8 mouse cellular contexts compared by ENCODE assay signal in genomic region chr9:119402253-119403235, GRCm38 (mm10). TPM values are rescaled to one million over a fixed set of nuclear protein-coding genes. Genes with fewer than 3 reads are reported as not detected.
DNase-seq lines count a peak whose midpoint lies in the region; ATAC-seq lines count a peak whose summit lies in the region.

No protein-coding gene starts in this region.

- ATAC-seq in kidney, embryonic 15.5 days (replicated peaks; ENCODE audit: low FRiP score), result no peak; the same call in 1 of the 2 replicates
- ATAC-seq in liver, embryonic 13.5 days (ENCODE audit: low read depth), result peak; percentile 36; the same call in 1 of the 2 replicates
- peak; percentile 58 for ATAC-seq in neural tube, embryonic 12.5 days (ENCODE audit: low FRiP score, low read depth)

- H3K9me3 ChIP-seq in embryonic facial prominence, embryonic 10.5 days, result no peaks in the 10 kb centered on the region
- no peaks in the 10 kb centered on the region for H3K9me3 ChIP-seq in heart, embryonic 10.5 days
- no peaks in the 10 kb centered on the region for H3K9me3 ChIP-seq in kidney, embryonic 15.5 days (replicated peaks)
- H3K9me3 ChIP-seq in liver, embryonic 13.5 days (replicated peaks), result no peaks in the 10 kb centered on the region
- no peaks in the 10 kb centered on the region for H3K9me3 ChIP-seq in neural tube, embryonic 12.5 days

- peaks cover 30% of the 10 kb centered on the region for H3K36me3 ChIP-seq in embryonic facial prominence, embryonic 10.5 days (replicated peaks)
- H3K36me3 ChIP-seq in heart, embryonic 10.5 days, result peaks cover 13% of the 10 kb centered on the region; the same call in 1 of the 2 replicates
- no peaks in the 10 kb centered on the region for H3K36me3 ChIP-seq in kidney, embryonic 15.5 days
- no peaks in the 10 kb centered on the region for H3K36me3 ChIP-seq in liver, embryonic 13.5 days
- peaks cover 7% of the 10 kb centered on the region for H3K36me3 ChIP-seq in neural tube, embryonic 12.5 days

- no peaks in the 10 kb centered on the region for H3K27me3 ChIP-seq in embryonic facial prominence, embryonic 10.5 days (replicated peaks; ENCODE audit: low read depth, poor library complexity, severe bottlenecking)
- no peaks in the 10 kb centered on the region for H3K27me3 ChIP-seq in heart, embryonic 10.5 days (ENCODE audit: insufficient read depth, poor library complexity, severe bottlenecking)
- no peaks in the 10 kb centered on the region for H3K27me3 ChIP-seq in kidney, embryonic 15.5 days
- H3K27me3 ChIP-seq in liver, embryonic 13.5 days, result peaks cover 47% of the 10 kb centered on the region
- H3K27me3 ChIP-seq in neural tube, embryonic 12.5 days (replicated peaks), result no peaks in the 10 kb centered on the region

- H3K4me2 ChIP-seq in kidney, embryonic 15.5 days, result peak overlapping the region; percentile 96
- peak overlapping the region; percentile 81 for H3K4me2 ChIP-seq in liver, embryonic 13.5 days
- H3K4me2 ChIP-seq in neural tube, embryonic 12.5 days (replicated peaks), result peak overlapping the region; percentile 65

- under 1% methylated on average over 127 of the region's 127 CpGs for WGBS in embryonic facial prominence, embryonic 10.5 days
- WGBS in heart, embryonic 10.5 days, result under 1% methylated on average over 105 of the region's 127 CpGs
- WGBS in kidney, embryonic 15.5 days, result under 1% methylated on average over 116 of the region's 127 CpGs
- WGBS in liver, embryonic 13.5 days (ENCODE audit: insufficient replicate concordance), result under 1% methylated on average over 125 of the region's 127 CpGs
- under 1% methylated on average over 127 of the region's 127 CpGs for WGBS in neural tube, embryonic 12.5 days

- peak overlapping the region; percentile 91 for H3K4me3 ChIP-seq in embryonic facial prominence, embryonic 10.5 days
- peak overlapping the region; percentile 93 for H3K4me3 ChIP-seq in heart, embryonic 10.5 days
- peak overlapping the region; percentile 68 for H3K4me3 ChIP-seq in kidney, embryonic 15.5 days (replicated peaks)
- H3K4me3 ChIP-seq in liver, embryonic 13.5 days (replicated peaks), result peak overlapping the region; percentile 69
- peak overlapping the region; percentile 95 for H3K4me3 ChIP-seq in neural tube, embryonic 12.5 days

- peak overlapping the region; percentile 95 for H3K9ac ChIP-seq in kidney, embryonic 15.5 days
- H3K9ac ChIP-seq in liver, embryonic 13.5 days, result peak overlapping the region; percentile 77
- H3K9ac ChIP-seq in neural tube, embryonic 12.5 days, result peak overlapping the region; percentile 99

- H3K4me1 ChIP-seq in embryonic facial prominence, embryonic 10.5 days, result peaks cover 40% of the 10 kb centered on the region
- H3K4me1 ChIP-seq in heart, embryonic 10.5 days, result peaks cover 44% of the 10 kb centered on the region
- H3K4me1 ChIP-seq in kidney, embryonic 15.5 days, result peaks cover 46% of the 10 kb centered on the region
- H3K4me1 ChIP-seq in liver, embryonic 13.5 days (replicated peaks), result peaks cover 34% of the 10 kb centered on the region
- H3K4me1 ChIP-seq in neural tube, embryonic 12.5 days, result peaks cover 39% of the 10 kb centered on the region

- peak overlapping the region; percentile 100 for H3K27ac ChIP-seq in embryonic facial prominence, embryonic 10.5 days (replicated peaks)
- H3K27ac ChIP-seq in heart, embryonic 10.5 days, result peak overlapping the region; percentile 99
- peak overlapping the region; percentile 98 for H3K27ac ChIP-seq in kidney, embryonic 15.5 days
- H3K27ac ChIP-seq in liver, embryonic 13.5 days, result peak overlapping the region; percentile 78
- H3K27ac ChIP-seq in neural tube, embryonic 12.5 days, result peak overlapping the region; percentile 98

- peak; percentile 20 to 29 for DNase-seq in spleen, postnatal 10 days (ENCODE audit: low spot score in 2 of 2)
- no peak for DNase-seq in spleen, adult 12 weeks (ENCODE audit: low spot score)
- DNase-seq in embryonic facial prominence, embryonic 10.5 days (ENCODE audit: low spot score), result peak; percentile 73
- peak; percentile 81 for DNase-seq in heart, embryonic 10.5 days (ENCODE audit: low spot score)
- peak; percentile 20 for DNase-seq in liver, embryonic 13.5 days
- peak; percentile 59 for DNase-seq in thymus, postnatal 0 days (ENCODE audit: low spot score)

RNA-seq across cellular contexts. Expression of gene Acvr2b, which starts 0.6 kb away (rescaled TPM):
- 78.6 and 85.6 TPM in 2 replicates for polyA plus RNA-seq in embryonic facial prominence, embryonic 10.5 days (2016; fragmentation: Nextera tagmentation; extraction: Ambion mirVana)
- 29.6 and 35.4 TPM in 2 replicates for polyA plus RNA-seq in heart, embryonic 10.5 days (2016; fragmentation: Nextera tagmentation; extraction: Ambion mirVana)
- 36.4 and 36.6 TPM in 2 replicates for polyA plus RNA-seq in kidney, embryonic 15.5 days (2015; fragmentation: Nextera tagmentation; extraction: Ambion mirVana)
- 1.8 and 2.1 TPM in 2 replicates for polyA plus RNA-seq in liver, embryonic 13.5 days (2015; fragmentation: Nextera tagmentation; extraction: Ambion mirVana)
- polyA plus RNA-seq in neural tube, embryonic 12.5 days (2016; fragmentation: Nextera tagmentation; extraction: Ambion mirVana), result 100 and 107 TPM in 2 replicates
- polyA plus RNA-seq in thymus, postnatal 0 days (2015; fragmentation: Nextera tagmentation; extraction: Ambion mirVana), result 3.5 and 5.6 TPM in 2 replicates

RNA-seq across cellular contexts. Expression of gene Slc22a14, which starts 37.2 kb away (rescaled TPM):
- not detected in 2 replicates for polyA plus RNA-seq in embryonic facial prominence, embryonic 10.5 days (2016; fragmentation: Nextera tagmentation; extraction: Ambion mirVana)
- polyA plus RNA-seq in heart, embryonic 10.5 days (2016; fragmentation: Nextera tagmentation; extraction: Ambion mirVana), result not detected in 2 replicates
- 0.30 TPM in 1 of 2 replicates, not detected in the other for polyA plus RNA-seq in kidney, embryonic 15.5 days (2015; fragmentation: Nextera tagmentation; extraction: Ambion mirVana)
- not detected in 2 replicates for polyA plus RNA-seq in liver, embryonic 13.5 days (2015; fragmentation: Nextera tagmentation; extraction: Ambion mirVana)
- polyA plus RNA-seq in neural tube, embryonic 12.5 days (2016; fragmentation: Nextera tagmentation; extraction: Ambion mirVana), result not detected in 2 replicates
- 0.09 TPM in 1 of 2 replicates, not detected in the other for polyA plus RNA-seq in thymus, postnatal 0 days (2015; fragmentation: Nextera tagmentation; extraction: Ambion mirVana)

RNA-seq across cellular contexts. Expression of gene Exog, which starts 42.2 kb away (rescaled TPM):
- polyA plus RNA-seq in embryonic facial prominence, embryonic 10.5 days (2016; fragmentation: Nextera tagmentation; extraction: Ambion mirVana), result 44.2 and 45.3 TPM in 2 replicates
- polyA plus RNA-seq in heart, embryonic 10.5 days (2016; fragmentation: Nextera tagmentation; extraction: Ambion mirVana), result 16.2 and 25.0 TPM in 2 replicates
- polyA plus RNA-seq in kidney, embryonic 15.5 days (2015; fragmentation: Nextera tagmentation; extraction: Ambion mirVana), result 24.1 and 25.3 TPM in 2 replicates
- polyA plus RNA-seq in liver, embryonic 13.5 days (2015; fragmentation: Nextera tagmentation; extraction: Ambion mirVana), result 6.9 and 9.0 TPM in 2 replicates
- polyA plus RNA-seq in neural tube, embryonic 12.5 days (2016; fragmentation: Nextera tagmentation; extraction: Ambion mirVana), result 43.5 and 44.4 TPM in 2 replicates
- polyA plus RNA-seq in thymus, postnatal 0 days (2015; fragmentation: Nextera tagmentation; extraction: Ambion mirVana), result 20.9 and 21.4 TPM in 2 replicates

RNA-seq across cellular contexts. Expression of gene Xylb, which starts 45.4 kb away (rescaled TPM):
- 9.3 and 9.8 TPM in 2 replicates for polyA plus RNA-seq in embryonic facial prominence, embryonic 10.5 days (2016; fragmentation: Nextera tagmentation; extraction: Ambion mirVana)
- polyA plus RNA-seq in heart, embryonic 10.5 days (2016; fragmentation: Nextera tagmentation; extraction: Ambion mirVana), result 2.0 and 5.5 TPM in 2 replicates
- polyA plus RNA-seq in kidney, embryonic 15.5 days (2015; fragmentation: Nextera tagmentation; extraction: Ambion mirVana), result 20.8 and 26.9 TPM in 2 replicates
- 3.6 and 4.7 TPM in 2 replicates for polyA plus RNA-seq in liver, embryonic 13.5 days (2015; fragmentation: Nextera tagmentation; extraction: Ambion mirVana)
- polyA plus RNA-seq in neural tube, embryonic 12.5 days (2016; fragmentation: Nextera tagmentation; extraction: Ambion mirVana), result 4.5 and 6.5 TPM in 2 replicates
- polyA plus RNA-seq in thymus, postnatal 0 days (2015; fragmentation: Nextera tagmentation; extraction: Ambion mirVana), result 0.99 and 1.5 TPM in 2 replicates
